Mouse (Mus musculus) stomach, embryonic 15.5 days (tissue): ENCODE results near the gene Gstt2. TPM values are rescaled to one million over a fixed set of nuclear protein-coding genes. Genes with fewer than 3 reads are reported as not detected.

Experiments
- ATAC-seq: fragments of 200-750 bp; cut with Nextera tagmentation; 2 replicates; pipeline ENCODE4 v1.8.0; 2017; ENCODE audit warnings: low read depth, moderate number of reproducible peaks, moderate TSS enrichment; ENCODE audit not compliant: insufficient read depth, low FRiP score
- H3K27ac ChIP-seq: fragments of 300-500 bp; sonication (generic); 2 replicates; pipeline ENCODE4 v1.5.1; 2015; ENCODE audit warnings: mild to moderate bottlenecking, inconsistent platforms
- H3K27me3 ChIP-seq: fragments of 300-500 bp; sonication (generic); replicated peaks from 2 replicates; pipeline ENCODE4 v1.6.1; 2015; ENCODE audit warnings: inconsistent platforms
- H3K36me3 ChIP-seq: fragments of 300-500 bp; sonication (generic); 2 replicates; pipeline ENCODE4 v1.6.1; 2015; ENCODE audit warnings: inconsistent platforms
- H3K4me1 ChIP-seq: fragments of 300-500 bp; sonication (generic); 2 replicates; pipeline ENCODE4 v1.6.1; 2015; ENCODE audit warnings: inconsistent platforms
- H3K4me2 ChIP-seq: fragments of 300-500 bp; sonication (generic); 2 replicates; pipeline ENCODE4 v1.6.1; 2015; ENCODE audit warnings: mild to moderate bottlenecking, inconsistent platforms
- H3K4me3 ChIP-seq: fragments of 300-500 bp; sonication (generic); replicated peaks from 2 replicates; pipeline ENCODE4 v1.5.1; 2015; ENCODE audit warnings: inconsistent platforms
- H3K9ac ChIP-seq: fragments of 300-500 bp; sonication (generic); 2 replicates; pipeline ENCODE4 v1.6.1; 2015; ENCODE audit warnings: inconsistent platforms
- H3K9me3 ChIP-seq: fragments of 300-500 bp; sonication (generic); 2 replicates; pipeline ENCODE4 v1.6.1; 2016; ENCODE audit warnings: inconsistent platforms
- WGBS: fragments of 180-500 bp; shearing (Covaris S2); methylation state at CpG from one replicate; pipeline ENCODE4 v1.1.7; 2015; 5-methylcytosine and 5-hydroxymethylcytosine counted together
- polyA plus RNA-seq: library from polyadenylated mRNA; unstranded; fragments of >200 nt; fragmentation: Nextera tagmentation; extraction: Ambion mirVana; gene quantifications from 2 replicates; pipeline ENCODE4 v1.2.1, GENCODE M21; 2015

Gene Gstt2
- 54.8 and 58.7 TPM in 2 replicates for polyA plus RNA-seq

DNA sequence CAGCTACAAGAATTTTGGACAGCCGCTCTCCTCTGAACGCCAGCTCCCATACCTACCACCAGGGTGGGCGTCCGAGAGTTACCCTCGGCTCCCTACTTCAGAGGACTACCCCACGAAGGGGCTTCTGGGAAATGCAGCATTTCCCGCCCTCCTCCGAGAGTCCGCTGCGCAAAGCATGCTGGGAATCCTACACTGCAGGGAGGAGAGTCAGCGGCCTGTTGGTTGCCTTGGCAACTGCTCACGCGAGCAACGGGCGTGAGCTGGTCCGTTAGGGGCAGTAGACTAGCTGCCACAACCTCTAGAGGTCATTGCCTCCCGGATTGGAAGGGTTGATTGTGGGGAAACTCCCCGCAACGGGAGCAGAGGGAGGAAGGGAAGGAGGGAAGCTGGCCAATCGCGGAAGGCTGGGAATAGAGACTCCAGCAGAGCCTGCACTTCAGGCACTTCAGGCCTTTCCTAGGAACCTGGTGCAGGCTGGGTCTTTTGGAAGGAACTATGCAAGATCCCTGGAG lies at the start of gene Gstt2:
Gene Gstt2 (minus strand): TSS at position 177 of the 512 bp plus-strand sequence.
- H3K4me1 ChIP-seq = peaks cover 14% of the 10 kb centered on the region
- peak within 1 kb of the TSS; percentile 86 for H3K27ac ChIP-seq
- H3K27me3 ChIP-seq = no peaks in the 10 kb centered on the region
- H3K9me3 ChIP-seq = no peaks in the 10 kb centered on the region
- peak within 1 kb of the TSS; percentile 82 for H3K4me2 ChIP-seq
- WGBS = under 1% methylated on average over 21 of the region's 21 CpGs
- peak within 1 kb of the TSS; percentile 46 for H3K4me3 ChIP-seq
- H3K36me3 ChIP-seq = no peaks in the 10 kb centered on the region
- ATAC-seq = peak; percentile 89
- H3K9ac ChIP-seq = peak within 1 kb of the TSS; percentile 26; the same call in 1 of the 2 replicates

DNA sequence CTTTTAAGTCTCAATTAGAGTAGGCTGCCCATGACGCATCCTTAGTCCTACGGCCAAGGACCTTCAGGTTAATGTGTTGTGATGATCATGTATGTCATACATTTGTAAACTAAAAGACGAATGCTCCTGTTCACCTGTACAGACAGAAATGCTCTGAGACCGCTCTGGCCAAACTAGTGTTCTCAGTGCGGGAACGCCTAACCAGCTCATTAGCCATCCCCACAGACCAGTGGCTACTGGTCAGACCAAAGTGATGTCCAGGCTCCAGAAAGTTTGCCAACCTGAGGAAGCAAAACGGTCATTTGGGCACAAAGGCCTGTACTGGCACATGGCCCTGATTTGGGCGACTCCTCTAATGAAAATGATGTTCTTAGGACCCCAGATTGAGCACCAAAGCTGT lies 47.5 kb upstream of the Gstt2 start:
- WGBS = 91% methylated on average over 8 of the region's 8 CpGs
- Histone ChIP-seq H3K9ac (no peak overlapping the region), H3K9me3 (no peaks in the 10 kb centered on the region)

GRCm38 (mm10) chr10:75883232-75883552 lies 46.0 kb upstream of the Gstt2 start:
- Histone ChIP-seq H3K4me3 (0 out of 2 replicates have a peak overlapping the region, but pooled peaks have one; percentile 11), H3K27me3 (no peaks in the 10 kb centered on the region), H3K27ac (no peak overlapping the region), H3K36me3 (no peaks in the 10 kb centered on the region), H3K9ac (no peak overlapping the region), H3K4me2 (peak overlapping the region; percentile 46), H3K4me1 (peaks cover 14% of the 10 kb centered on the region), H3K9me3 (no peaks in the 10 kb centered on the region)
- 2% methylated on average over 10 of the region's 10 CpGs for WGBS
- peak; percentile 59; the same call in 1 of the 2 replicates for ATAC-seq

More for the DNA sequence above, 47.5 kb upstream of the Gstt2 start:
- Histone ChIP-seq H3K4me2 (no peak overlapping the region), H3K4me3 (no peak overlapping the region), H3K27me3 (no peaks in the 10 kb centered on the region), H3K27ac (no peak overlapping the region), H3K4me1 (peaks cover 17% of the 10 kb centered on the region), H3K36me3 (no peaks in the 10 kb centered on the region)
- ATAC-seq = no peak

- H3K27ac ChIP-seq = no peak overlapping the region
- no peaks in the 10 kb centered on the region for H3K27me3 ChIP-seq
- H3K4me1 ChIP-seq = peaks cover 14% of the 10 kb centered on the region
- 0 out of 2 replicates have a peak overlapping the region, but pooled peaks have one; percentile 11 for H3K4me3 ChIP-seq
- no peak overlapping the region for H3K9ac ChIP-seq
- WGBS = 8% methylated on average over 15 of the region's 15 CpGs
- no peaks in the 10 kb centered on the region for H3K9me3 ChIP-seq
- H3K4me2 ChIP-seq = peak overlapping the region; percentile 46
- no peaks in the 10 kb centered on the region for H3K36me3 ChIP-seq
- no peak; the same call in 1 of the 2 replicates for ATAC-seq
Measured at GRCm38 (mm10) chr10:75882433-75883231, 45.4 kb upstream of the Gstt2 start.

DNA sequence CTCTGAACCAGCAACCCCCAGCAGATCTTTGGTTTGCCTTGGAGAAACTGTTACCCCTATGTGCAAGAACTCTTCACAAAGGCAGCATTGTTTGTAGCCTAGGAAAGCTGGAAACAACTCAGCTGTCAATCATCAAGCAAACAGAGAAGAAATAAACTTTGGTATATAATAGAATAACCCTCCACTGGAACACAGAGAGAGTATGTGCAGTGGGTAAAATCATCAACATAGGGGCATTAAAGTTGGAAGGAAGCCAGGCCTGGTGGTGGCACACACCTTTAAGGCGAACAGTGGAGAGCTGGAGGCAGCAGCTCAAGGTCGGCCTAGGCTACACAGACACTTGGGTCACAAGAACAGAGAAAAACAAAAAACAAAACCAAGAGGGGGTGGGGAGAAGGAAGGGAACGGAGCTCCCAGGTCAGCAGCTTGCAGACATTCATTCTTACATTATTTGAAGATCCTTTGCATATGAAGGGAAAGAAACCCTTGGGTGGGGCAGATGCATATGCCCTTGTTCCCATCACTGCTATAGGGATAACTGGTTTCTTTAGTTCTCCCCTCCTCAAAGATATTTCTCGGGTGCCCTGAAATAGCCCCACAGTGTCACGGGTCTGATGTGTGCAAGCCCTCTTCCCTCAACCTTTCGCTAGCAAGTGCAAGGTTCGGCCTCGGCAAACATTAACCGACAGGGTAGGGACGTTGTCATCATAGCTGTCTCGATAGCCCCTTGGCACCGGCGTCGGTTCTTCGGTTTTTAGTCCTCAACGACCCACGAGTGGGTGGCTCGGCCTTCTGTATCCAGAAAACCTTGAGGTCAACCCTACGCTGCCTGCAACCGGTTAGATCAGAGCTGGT lies 44.6 kb upstream of the Gstt2 start:
- 22% methylated on average over 20 of the region's 20 CpGs for WGBS
- no peak overlapping the region for H3K9ac ChIP-seq
- H3K27me3 ChIP-seq = no peaks in the 10 kb centered on the region
- H3K36me3 ChIP-seq = no peaks in the 10 kb centered on the region
- H3K4me3 ChIP-seq = no peak overlapping the region
- no peak for ATAC-seq
- peaks cover 14% of the 10 kb centered on the region for H3K4me1 ChIP-seq
- H3K9me3 ChIP-seq = no peaks in the 10 kb centered on the region
- H3K4me2 ChIP-seq = no peak overlapping the region
- H3K27ac ChIP-seq = no peak overlapping the region

DNA sequence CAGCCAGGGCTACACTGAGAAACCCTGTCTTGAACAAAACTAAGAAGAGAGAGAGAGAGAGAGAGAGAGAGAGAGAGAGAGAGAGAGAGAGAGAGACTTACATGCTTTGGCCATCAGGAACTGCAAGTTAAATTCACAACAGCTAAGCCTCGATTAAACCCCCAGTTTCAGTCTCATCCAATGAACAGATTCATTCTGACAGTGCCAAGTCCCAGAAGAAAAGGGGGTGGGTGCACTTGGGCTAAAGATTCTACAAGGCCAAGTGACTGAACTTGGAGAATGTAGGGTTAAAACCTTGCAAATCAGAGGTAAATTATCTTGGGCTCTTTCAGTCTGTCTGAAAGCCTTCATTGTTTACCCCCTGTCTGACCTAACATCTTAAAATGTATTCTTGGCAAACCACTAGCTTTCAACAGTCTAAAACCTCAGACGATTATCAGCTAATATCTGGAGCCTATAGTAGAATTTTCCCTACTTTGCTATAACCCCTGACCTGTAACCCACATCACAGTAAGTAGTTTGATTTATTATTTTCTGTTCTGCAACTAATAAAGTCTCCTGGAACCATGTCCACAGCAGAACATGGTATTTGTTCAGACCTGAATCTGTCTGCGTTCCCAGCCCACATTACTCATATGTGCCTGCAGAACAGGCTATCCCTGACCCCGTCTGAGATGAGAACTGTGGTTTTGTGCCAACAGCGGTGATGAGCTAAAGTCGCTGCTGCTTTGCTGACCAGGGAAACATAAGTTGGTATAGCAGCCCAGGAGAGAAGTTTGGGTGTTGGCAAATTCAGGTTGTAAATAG lies 43.8 kb upstream of the Gstt2 start:
- H3K4me1 ChIP-seq = peaks cover 14% of the 10 kb centered on the region
- H3K9ac ChIP-seq = no peak overlapping the region
- ATAC-seq = no peak
- H3K9me3 ChIP-seq = no peaks in the 10 kb centered on the region
- WGBS = 34% methylated on average over 6 of the region's 6 CpGs
- H3K4me2 ChIP-seq = no peak overlapping the region
- H3K36me3 ChIP-seq = no peaks in the 10 kb centered on the region
- H3K4me3 ChIP-seq = no peak overlapping the region
- no peak overlapping the region for H3K27ac ChIP-seq
- H3K27me3 ChIP-seq = no peaks in the 10 kb centered on the region

GRCm38 (mm10) chr10:75880351-75880750 lies 43.1 kb upstream of the Gstt2 start:
- peaks cover 14% of the 10 kb centered on the region for H3K4me1 ChIP-seq
- no peaks in the 10 kb centered on the region for H3K36me3 ChIP-seq
- H3K9ac ChIP-seq = no peak overlapping the region
- H3K4me3 ChIP-seq = no peak overlapping the region
- no peaks in the 10 kb centered on the region for H3K27me3 ChIP-seq
- 89% methylated on average over 10 of the region's 10 CpGs for WGBS
- ATAC-seq = no peak
- H3K27ac ChIP-seq = no peak overlapping the region
- H3K9me3 ChIP-seq = no peaks in the 10 kb centered on the region
- H3K4me2 ChIP-seq = no peak overlapping the region

- Histone ChIP-seq H3K27ac (no peak overlapping the region), H3K9ac (no peak overlapping the region), H3K27me3 (no peaks in the 10 kb centered on the region), H3K4me3 (no peak overlapping the region), H3K9me3 (no peaks in the 10 kb centered on the region), H3K4me2 (no peak overlapping the region), H3K36me3 (no peaks in the 10 kb centered on the region), H3K4me1 (peaks cover 14% of the 10 kb centered on the region)
- no peak for ATAC-seq
- 80% methylated on average over 3 of the region's 3 CpGs for WGBS
Measured at GRCm38 (mm10) chr10:75878836-75879235, 41.6 kb upstream of the Gstt2 start.

DNA sequence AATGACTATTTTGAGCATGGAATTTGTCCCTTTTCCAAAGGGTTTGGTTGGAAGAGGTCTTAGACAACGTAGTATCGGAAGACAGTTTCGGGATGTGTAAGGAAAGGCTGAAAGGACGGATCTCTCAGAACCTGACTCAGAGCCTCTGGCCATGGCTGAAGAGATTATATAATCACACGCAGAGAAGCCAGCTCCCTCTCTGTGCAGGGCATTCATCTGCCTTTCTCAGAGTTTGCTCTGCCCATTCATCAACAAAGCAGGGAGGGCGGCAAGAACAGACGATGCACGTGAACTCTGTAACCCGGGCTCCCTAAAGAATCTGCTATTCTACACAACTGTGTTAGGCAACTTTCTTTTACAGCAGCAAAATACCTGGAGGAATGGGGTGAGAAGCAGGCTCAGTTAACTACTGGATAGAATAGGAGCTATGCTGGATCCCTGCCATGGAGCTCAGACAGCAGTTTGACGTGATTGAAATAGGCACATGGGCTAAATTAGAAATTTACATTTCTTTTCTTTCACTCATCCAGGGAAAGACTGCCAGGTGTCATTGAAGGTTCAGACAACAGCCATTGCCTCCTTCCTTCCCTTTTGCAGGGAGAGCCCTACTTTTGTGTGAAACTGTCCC lies 36.4 kb upstream of the Gstt2 start:
- no peak for ATAC-seq
- 30% methylated on average over 10 of the region's 10 CpGs for WGBS
- Histone ChIP-seq H3K36me3 (no peaks in the 10 kb centered on the region), H3K27me3 (no peaks in the 10 kb centered on the region), H3K4me3 (peak overlapping the region; percentile 33; the same call in 1 of the 2 replicates), H3K9ac (no peak overlapping the region), H3K4me2 (peak overlapping the region; percentile 57), H3K9me3 (no peaks in the 10 kb centered on the region), H3K27ac (peak overlapping the region; percentile 26), H3K4me1 (0 out of 2 replicates have a peak, but pooled peaks cover 12% of the 10 kb centered on the region)

DNA sequence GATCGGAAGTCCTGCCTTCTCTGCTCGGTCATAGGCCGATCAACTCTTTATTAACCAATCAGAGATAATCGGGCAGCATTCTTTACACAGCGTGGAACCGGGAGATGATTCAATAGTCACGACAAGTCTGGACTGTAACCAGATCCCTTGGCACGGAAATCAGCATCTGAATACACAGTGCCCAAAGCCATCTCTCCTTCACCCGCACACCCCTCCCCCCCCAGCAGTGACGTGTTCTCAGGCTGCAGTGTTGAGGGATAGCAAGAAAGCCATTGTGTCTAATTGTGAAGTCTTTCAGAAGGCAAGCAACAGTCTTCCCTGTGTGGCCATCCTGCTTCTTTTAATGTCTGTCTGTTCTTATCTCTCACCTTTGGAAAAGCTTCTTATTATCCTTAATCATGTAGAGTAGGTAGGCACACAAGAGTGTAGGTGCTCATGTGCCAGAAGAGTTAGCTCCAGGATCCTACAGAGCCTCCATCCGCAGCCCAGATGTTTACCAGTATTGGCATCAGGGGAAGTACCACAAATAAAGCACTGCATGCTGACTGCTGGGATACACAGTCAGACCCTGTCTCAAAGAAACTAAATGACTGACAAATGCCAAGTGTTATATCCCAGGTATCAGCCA lies 35.8 kb upstream of the Gstt2 start:
- WGBS = 2% methylated on average over 11 of the region's 11 CpGs
- H3K27ac ChIP-seq = peak overlapping the region; percentile 26

More for the DNA sequence above, 35.8 kb upstream of the Gstt2 start:
- Histone ChIP-seq H3K9me3 (no peaks in the 10 kb centered on the region), H3K36me3 (no peaks in the 10 kb centered on the region), H3K9ac (no peak overlapping the region), H3K27me3 (no peaks in the 10 kb centered on the region), H3K4me2 (peak overlapping the region; percentile 57), H3K4me1 (0 out of 2 replicates have a peak, but pooled peaks cover 12% of the 10 kb centered on the region), H3K4me3 (peak overlapping the region; percentile 33)
- peak; percentile 92 for ATAC-seq
